ENCODE assay signal across 31 mouse cellular contexts in genomic region chr7:140949255-140949654, GRCm38 (mm10). TPM values are rescaled to one million over a fixed set of nuclear protein-coding genes. Genes with fewer than 3 reads are reported as not detected.
DNase-seq lines count a peak whose midpoint lies in the region; ATAC-seq and TF ChIP-seq lines count a peak whose summit lies in the region.
"Had no signal": no experiment of that assay in that cellular context is flagged by ENCODE, and none has a peak within 500 bp of the region (broad histone marks: within the 10 kb centered on the region; RNA-seq: fewer than 3 reads in every experiment).

No protein-coding gene starts in this region.

- H3K4me3 ChIP-seq in gastrocnemius, adult 2 months, result no peak overlapping the region
- H3K4me3 ChIP-seq in heart, embryonic 10.5 days, result no peak overlapping the region
- H3K4me3 ChIP-seq in embryonic facial prominence, embryonic 14.5 days (ENCODE audit: low read depth, low read length), result no peak overlapping the region
- no peak overlapping the region for H3K4me3 ChIP-seq in myocyte
- H3K4me3 ChIP-seq: erythroblast, embryonic 14.5 days; forebrain, embryonic 12.5 days; forebrain, embryonic 15.5 days; heart, embryonic 12.5 days; heart, embryonic 15.5 days; hindbrain, embryonic 12.5 days; hindbrain, embryonic 15.5 days had no signal

- no peak for ATAC-seq in embryonic facial prominence, embryonic 14.5 days (ENCODE audit: low read depth)
- ATAC-seq: forebrain, embryonic 15.5 days; intestine, postnatal 0 days; Patski had no signal

- DNase-seq in gastrocnemius, adult 2 months, result no peak
- no peak for DNase-seq in gastrocnemius, adult 8-10 months (ENCODE audit: low spot score in 2 of 2)
- DNase-seq in heart, embryonic 10.5 days (ENCODE audit: low spot score), result peak; percentile 70
- DNase-seq in heart, postnatal 36 days, result no peak
- DNase-seq in embryonic facial prominence, embryonic 14.5 days (ENCODE audit: low spot score), result no peak
- DNase-seq in ovary, postnatal 14 days (ENCODE audit: low spot score), result no peak
- DNase-seq: B cell, adult 2 months; cerebellum, adult 11 months; cerebellum, adult 2 months; cerebellum, adult 9-11 months; cerebellum, postnatal 25 days; gastrocnemius, postnatal 14 days; heart, adult 18-20 months; heart, postnatal 10 days had no signal

- H3K9me3 ChIP-seq in heart, embryonic 10.5 days, result no peaks in the 10 kb centered on the region
- H3K9me3 ChIP-seq in embryonic facial prominence, embryonic 14.5 days (ENCODE audit: control insufficient read depth, low read length), result no peaks in the 10 kb centered on the region
- H3K9me3 ChIP-seq: forebrain, embryonic 12.5 days; forebrain, embryonic 15.5 days; G1E; heart, embryonic 12.5 days; heart, embryonic 15.5 days; hindbrain, embryonic 12.5 days; hindbrain, embryonic 15.5 days had no signal

- H3ac ChIP-seq in myocyte (ENCODE audit: control insufficient read depth, insufficient read length), result no peak overlapping the region

- WGBS in heart, embryonic 10.5 days, result 82% methylated on average over 6 of the region's 6 CpGs
- WGBS in embryonic facial prominence, embryonic 14.5 days, result 87% methylated on average over 6 of the region's 6 CpGs

- peaks cover 21% of the 10 kb centered on the region for H3K79me2 ChIP-seq in myocyte (ENCODE audit: control insufficient read depth, insufficient read depth)

- H3K36me3 ChIP-seq in heart, embryonic 10.5 days, result peaks cover 56% of the 10 kb centered on the region
- H3K36me3 ChIP-seq in embryonic facial prominence, embryonic 14.5 days (ENCODE audit: control insufficient read depth, insufficient read depth, low read length), result peaks cover 64% of the 10 kb centered on the region
- H3K36me3 ChIP-seq in myocyte (ENCODE audit: control insufficient read depth, insufficient read depth), result peaks cover 20% of the 10 kb centered on the region
- H3K36me3 ChIP-seq: forebrain, embryonic 15.5 days; hindbrain, embryonic 12.5 days; hindbrain, embryonic 15.5 days had no signal

- H3K9ac ChIP-seq in embryonic facial prominence, embryonic 14.5 days (ENCODE audit: low read depth, low read length), result no peak overlapping the region
- H3K9ac ChIP-seq: forebrain, embryonic 12.5 days; forebrain, embryonic 15.5 days; heart, embryonic 12.5 days; heart, embryonic 15.5 days; hindbrain, embryonic 12.5 days; hindbrain, embryonic 15.5 days had no signal

- peak overlapping the region; percentile 92 for H3K27ac ChIP-seq in gastrocnemius, adult 2 months
- no peak overlapping the region for H3K27ac ChIP-seq in heart, embryonic 10.5 days
- H3K27ac ChIP-seq in embryonic facial prominence, embryonic 14.5 days (replicated peaks; ENCODE audit: low read depth, low read length), result peak overlapping the region; percentile 15; the same call in 1 of the 2 replicates
- H3K27ac ChIP-seq: forebrain, embryonic 12.5 days; forebrain, embryonic 15.5 days; hindbrain, embryonic 12.5 days; hindbrain, embryonic 15.5 days had no signal

- no peak for TF ChIP-seq POLR2A in myocyte (IDR thresholded peaks at IDR 0.05; ENCODE audit: insufficient read length, low read depth)

- no peak overlapping the region for H3K4me2 ChIP-seq in embryonic facial prominence, embryonic 14.5 days (ENCODE audit: low read depth, low read length)
- H3K4me2 ChIP-seq in myocyte (ENCODE audit: low read depth), result no peak overlapping the region
- H3K4me2 ChIP-seq: forebrain, embryonic 12.5 days; forebrain, embryonic 15.5 days; heart, embryonic 12.5 days; heart, embryonic 15.5 days; hindbrain, embryonic 12.5 days; hindbrain, embryonic 15.5 days had no signal

- intact Hi-C loops in gastrocnemius, adult 2 months (cut with DNase I), result no loop called here
- intact Hi-C loops in heart, postnatal 36 days (cut with DNase I), result loop anchor here (10.0 kb wide), 1 partner anchor 516 kb away; the partner anchor contains the start of genes Cd151 and Cracr2b

- TF ChIP-seq CTCF in gastrocnemius, adult 2 months (IDR thresholded peaks at IDR 0.05), result no peak

- H3K27me3 ChIP-seq in heart, embryonic 10.5 days (ENCODE audit: insufficient read depth, poor library complexity, severe bottlenecking), result 0 out of 2 replicates have a peak, but pooled peaks cover 1% of the 10 kb centered on the region
- H3K27me3 ChIP-seq in embryonic facial prominence, embryonic 14.5 days (replicated peaks; ENCODE audit: control insufficient read depth, insufficient read depth, low read length), result no peaks in the 10 kb centered on the region
- H3K27me3 ChIP-seq in myocyte (ENCODE audit: control insufficient read depth, insufficient read depth, insufficient read length), result no peaks in the 10 kb centered on the region
- H3K27me3 ChIP-seq: CH12.LX; forebrain, embryonic 12.5 days; forebrain, embryonic 15.5 days; heart, embryonic 12.5 days; heart, embryonic 15.5 days; hindbrain, embryonic 12.5 days; hindbrain, embryonic 15.5 days; Patski had no signal

- H3K4me1 ChIP-seq in heart, embryonic 10.5 days, result peaks cover 50% of the 10 kb centered on the region
- peaks cover 27% of the 10 kb centered on the region for H3K4me1 ChIP-seq in embryonic facial prominence, embryonic 14.5 days (ENCODE audit: control insufficient read depth, insufficient read depth, low read length)
- H3K4me1 ChIP-seq: forebrain, embryonic 15.5 days had no signal

TF ChIP-seq in myocyte, 11 proteins besides CTCF, POLR2A, EP300 and RAD21:
- TF ChIP-seq CEBPB (IDR thresholded peaks at IDR 0.05; ENCODE audit: insufficient read depth, poor library complexity, severe bottlenecking), result no peak
- TF ChIP-seq POLR2AphosphoS2 (IDR thresholded peaks at IDR 0.05; ENCODE audit: insufficient read length, low read depth), result peak; percentile 24

RNA-seq across cellular contexts. Expression of gene Ifitm5, which starts 0.8 kb away (rescaled TPM):
- under 1 TPM in 1 of 2 experiments, not detected in 1; 0.33 TPM for total RNA-seq in gastrocnemius, adult 2 months (2021)
- under 1 TPM in 2 of 4 experiments, not detected in 2; 0.34 to 0.53 TPM for total RNA-seq in gastrocnemius, adult 8-10 months (2022)
- 1.8 and 2.3 TPM in 2 replicates for polyA plus RNA-seq in heart, embryonic 10.5 days (2016; fragmentation: Nextera tagmentation; extraction: Ambion mirVana)
- total RNA-seq in heart, postnatal 36 days (2021), result under 1 TPM in 1 of 2 experiments, not detected in 1; 0.42 TPM
- 108 and 179 TPM in 2 replicates for polyA plus RNA-seq in embryonic facial prominence, embryonic 14.5 days (2014; fragmentation: Nextera tagmentation; extraction: Ambion mirVana)
- polyA plus RNA-seq in myocyte (2012; fragmentation: generic; extraction: Trizol), result 0.47 TPM
- total RNA-seq: common myeloid progenitor, adult 5-6 weeks; gastrocnemius, postnatal 14 days; hematopoietic stem cell, adult 5-6 weeks had no signal
- polyA plus RNA-seq: cerebellum, adult 2 months; erythroblast, embryonic 14.5 days had no signal

RNA-seq across cellular contexts. Expression of gene Gm45717, which starts 6.5 kb away (rescaled TPM):
- total RNA-seq in gastrocnemius, adult 2 months (2021), result not detected
- not detected for total RNA-seq in gastrocnemius, adult 8-10 months (2022)
- polyA plus RNA-seq in heart, embryonic 10.5 days (2016; fragmentation: Nextera tagmentation; extraction: Ambion mirVana), result not detected in 2 replicates
- total RNA-seq in heart, postnatal 36 days (2021), result under 1 TPM in 1 of 2 experiments, not detected in 1; 0.76 TPM
- polyA plus RNA-seq in embryonic facial prominence, embryonic 14.5 days (2014; fragmentation: Nextera tagmentation; extraction: Ambion mirVana), result 0.89 TPM in 1 of 2 replicates, not detected in the other
- polyA plus RNA-seq in myocyte (2012; fragmentation: generic; extraction: Trizol), result 0.12 TPM
- total RNA-seq: adrenal gland, postnatal 14 days; adrenal gland, postnatal 4 days; CH12.LX; G1E; gastrocnemius, postnatal 14 days; gastrocnemius, postnatal 4 days; heart, adult 18-20 months; heart, postnatal 10 days; hematopoietic stem cell, adult 5-6 weeks had no signal
- polyA plus RNA-seq: cerebellum, adult 2 months; erythroblast, embryonic 14.5 days; forebrain, embryonic 12.5 days; forebrain, embryonic 15.5 days; G1E; heart, embryonic 12.5 days; heart, embryonic 15.5 days; hindbrain, embryonic 15.5 days had no signal

RNA-seq across cellular contexts. Expression of gene Ifitm2, which starts 6.5 kb away (rescaled TPM):
- total RNA-seq in gastrocnemius, adult 2 months (2021), result 10 to 100 TPM; 42.2 to 82.6 TPM
- total RNA-seq in gastrocnemius, adult 8-10 months (2022), result 10 to 100 TPM; 25.1 to 51.9 (median 30.1) TPM
- 402 and 508 TPM in 2 replicates for polyA plus RNA-seq in heart, embryonic 10.5 days (2016; fragmentation: Nextera tagmentation; extraction: Ambion mirVana)
- 100 to 1,000 TPM; 111 to 112 TPM for total RNA-seq in heart, postnatal 36 days (2021)
- 1,406 and 1,438 TPM in 2 replicates for polyA plus RNA-seq in embryonic facial prominence, embryonic 14.5 days (2014; fragmentation: Nextera tagmentation; extraction: Ambion mirVana)
- polyA plus RNA-seq in myocyte (2012; fragmentation: generic; extraction: Trizol), result 493 TPM

RNA-seq across cellular contexts. Expression of gene Pgghg, which starts 8.1 kb away (rescaled TPM):
- total RNA-seq in gastrocnemius, adult 2 months (2021), result 1 to 10 TPM; 3.8 to 5.6 TPM
- 1 to 10 TPM; 1.4 to 2.8 (median 2.2) TPM for total RNA-seq in gastrocnemius, adult 8-10 months (2022)
- 13.7 and 16.1 TPM in 2 replicates for polyA plus RNA-seq in heart, embryonic 10.5 days (2016; fragmentation: Nextera tagmentation; extraction: Ambion mirVana)
- 1 to 10 TPM; 4.4 to 4.9 TPM for total RNA-seq in heart, postnatal 36 days (2021)
- 22.7 and 25.5 TPM in 2 replicates for polyA plus RNA-seq in embryonic facial prominence, embryonic 14.5 days (2014; fragmentation: Nextera tagmentation; extraction: Ambion mirVana)
- 11.6 TPM for polyA plus RNA-seq in myocyte (2012; fragmentation: generic; extraction: Trizol)

RNA-seq across cellular contexts. Expression of gene Ifitm1, which starts 17.8 kb away (rescaled TPM):
- 1 to 10 TPM in 1 of 2 experiments, under 1 TPM in 1; 0.69 to 1.4 TPM for total RNA-seq in gastrocnemius, adult 2 months (2021)
- total RNA-seq in gastrocnemius, adult 8-10 months (2022), result under 1 TPM; 0.34 to 0.99 (median 0.77) TPM
- polyA plus RNA-seq in heart, embryonic 10.5 days (2016; fragmentation: Nextera tagmentation; extraction: Ambion mirVana), result 3.6 and 12.5 TPM in 2 replicates
- 1 to 10 TPM; 3.4 to 4.1 TPM for total RNA-seq in heart, postnatal 36 days (2021)
- polyA plus RNA-seq in embryonic facial prominence, embryonic 14.5 days (2014; fragmentation: Nextera tagmentation; extraction: Ambion mirVana), result 63.4 and 76.6 TPM in 2 replicates
- polyA plus RNA-seq in myocyte (2012; fragmentation: generic; extraction: Trizol), result 19.9 TPM
- polyA plus RNA-seq: G1E had no signal
